Mouse (Mus musculus) kidney, adult 2 months (tissue): ENCODE data around the gene Triap1.

Source experiments
- CTCF ChIP-seq: fragments of 200-500 bp; conservative IDR thresholded peaks from 2 replicates; pipeline ENCODE4 v1.5.1; 2011; ENCODE audit warnings: low read depth, mild to moderate bottlenecking, control low read depth, low read length, moderate library complexity, mixed read lengths; ENCODE audit not compliant: insufficient read depth, insufficient read length
- POLR2A ChIP-seq: fragments of 200-500 bp; IDR thresholded peaks from one replicate; pipeline ENCODE4 v1.6.1; 2011; ENCODE audit warnings: low read depth, low read length, control low read depth

DNA sequence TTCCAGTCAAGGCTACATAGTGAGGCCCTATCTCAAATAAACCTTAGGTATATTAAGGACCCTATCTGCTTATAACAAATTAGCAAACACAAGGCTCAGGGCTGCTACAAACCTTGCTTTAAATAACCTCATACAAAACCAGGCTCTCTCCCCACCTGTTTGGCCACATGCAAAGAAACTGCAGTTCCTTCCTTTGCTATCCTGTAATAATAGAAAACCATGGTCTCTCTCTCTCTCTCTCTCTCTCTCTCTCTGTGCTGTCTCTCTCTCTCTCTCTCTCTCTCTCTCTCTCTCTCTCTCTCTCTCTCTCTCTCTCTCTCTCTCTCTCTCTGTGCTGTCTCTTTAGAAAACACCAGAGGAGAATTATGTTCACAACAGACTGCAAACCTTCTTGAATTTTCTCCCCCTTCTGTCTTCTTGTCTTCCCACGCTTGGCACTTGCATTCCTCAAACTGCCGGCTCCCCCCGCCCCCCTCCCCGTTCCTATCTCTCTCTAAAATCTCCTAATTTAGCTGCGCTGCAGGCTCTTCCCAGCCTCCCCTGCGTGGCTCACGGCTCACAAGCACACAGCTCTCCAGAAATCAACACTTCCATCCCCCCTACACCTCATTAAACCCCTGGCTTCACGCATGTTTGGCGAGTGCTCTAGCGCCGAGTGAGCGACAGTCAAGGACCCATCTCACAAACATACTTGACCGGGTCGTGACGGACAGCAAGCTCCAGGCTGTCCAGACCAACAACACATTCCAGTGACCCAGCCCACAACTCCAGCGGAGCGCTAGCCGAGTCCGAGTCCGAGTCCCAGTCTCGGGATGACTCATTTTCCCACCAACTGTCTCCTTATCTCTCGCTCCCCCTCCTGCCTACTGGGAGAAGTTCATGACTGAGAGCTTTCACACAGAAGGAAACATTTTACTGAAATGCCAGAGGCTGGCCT is 21.8 kb upstream of the Triap1 start:
- peak; percentile 41; the same call in 1 of the 2 replicates for TF ChIP-seq CTCF
- no peak for TF ChIP-seq POLR2A
